Mouse (Mus musculus) heart, embryonic 11.5 days (tissue): ENCODE data around the gene Fbxw4. TPM values are rescaled to one million over a fixed set of nuclear protein-coding genes. Genes with fewer than 3 reads are reported as not detected.

Experiments used
- ATAC-seq: fragments of 200-750 bp; cut with Nextera tagmentation; replicated peaks from 2 replicates; pipeline ENCODE4 v1.8.0; 2017; ENCODE audit warnings: moderate library complexity; ENCODE audit not compliant: insufficient number of reproducible peaks, low FRiP score, low TSS enrichment
- H3K27ac ChIP-seq: fragments of 300-500 bp; sonication (generic); 2 replicates; pipeline ENCODE4 v1.5.1; 2014; ENCODE audit warnings: mild to moderate bottlenecking, low read depth, low read length
- H3K27me3 ChIP-seq: fragments of 300-500 bp; sonication (generic); 2 replicates; pipeline ENCODE4 v1.6.1; 2014; ENCODE audit warnings: mild to moderate bottlenecking, low read length, mixed read lengths; ENCODE audit not compliant: control insufficient read depth, insufficient read depth
- H3K36me3 ChIP-seq: fragments of 300-500 bp; sonication (generic); 2 replicates; pipeline ENCODE4 v1.6.1; 2014; ENCODE audit warnings: mild to moderate bottlenecking, low read length, moderate library complexity, mixed read lengths; ENCODE audit not compliant: control insufficient read depth, insufficient read depth
- H3K4me1 ChIP-seq: fragments of 300-500 bp; sonication (generic); 2 replicates; pipeline ENCODE4 v1.6.1; 2014; ENCODE audit warnings: low read length; ENCODE audit not compliant: control insufficient read depth, insufficient read depth
- H3K4me2 ChIP-seq: fragments of 300-500 bp; sonication (generic); 2 replicates; pipeline ENCODE4 v1.6.1; 2014; ENCODE audit warnings: mild to moderate bottlenecking, moderate library complexity
- H3K4me3 ChIP-seq: fragments of 300-500 bp; sonication (generic); 2 replicates; pipeline ENCODE4 v1.5.1; 2014; ENCODE audit warnings: low read depth, low read length
- H3K9ac ChIP-seq: fragments of 300-500 bp; sonication (generic); 2 replicates; pipeline ENCODE4 v1.6.1; 2014; ENCODE audit warnings: mild to moderate bottlenecking, low read depth, low read length, moderate library complexity
- H3K9me3 ChIP-seq: fragments of 300-500 bp; sonication (generic); replicated peaks from 2 replicates; pipeline ENCODE4 v1.6.1; 2016; ENCODE audit warnings: low read length; ENCODE audit not compliant: control insufficient read depth
- WGBS: fragments of 180-500 bp; shearing (Covaris S2); extraction: QIAGEN DNeasy Blood & Tissue Kit; methylation state at CpG from one replicate; pipeline ENCODE4 v1.1.7; 2014; ENCODE audit not compliant: insufficient replicate concordance; 5-methylcytosine and 5-hydroxymethylcytosine counted together
- polyA plus RNA-seq: library from polyadenylated mRNA; unstranded; fragments of >200 nt; fragmentation: Nextera tagmentation; extraction: Ambion mirVana; gene quantifications from 2 replicates; pipeline ENCODE4 v1.2.1, GENCODE M21; 2014

Fbxw4 gene
- polyA plus RNA-seq, 1 experiment from 2014 or later: 4.2 TPM

DNA sequence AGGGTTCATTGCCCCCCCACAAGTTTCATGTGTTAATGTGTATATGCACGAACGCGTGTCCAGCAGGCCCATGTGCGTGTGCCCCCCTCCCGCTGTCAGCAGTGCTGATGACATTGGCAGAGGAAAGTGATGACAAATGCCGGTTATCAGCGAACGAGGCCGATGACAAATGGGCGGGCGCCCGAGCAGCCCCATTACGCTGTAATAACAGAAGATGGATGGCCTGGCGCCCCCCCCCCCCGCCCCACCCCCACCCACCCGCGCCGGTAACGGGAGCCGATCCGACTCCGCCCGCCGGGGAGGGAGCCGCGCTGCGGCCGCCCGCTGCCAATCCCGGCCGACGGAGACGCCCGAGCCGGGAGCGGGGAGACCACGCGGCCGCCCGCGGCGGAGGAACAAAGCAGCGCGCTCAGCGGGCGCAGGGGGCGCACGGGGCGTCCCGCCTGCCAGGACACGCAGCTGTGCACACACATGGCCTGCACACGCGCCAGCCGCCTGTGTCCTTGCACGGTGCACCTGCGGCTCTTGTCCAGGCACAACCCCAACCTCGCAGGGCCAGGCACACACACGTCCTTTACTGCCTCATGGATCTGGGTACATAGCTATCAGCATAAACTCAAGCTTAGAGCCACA, 118.6 kb downstream of the Fbxw4 start:
- no peak overlapping the region for H3K27ac ChIP-seq
- H3K9ac ChIP-seq: peak overlapping the region; percentile 25
- H3K4me3 ChIP-seq: peak overlapping the region; percentile 44
- peaks cover 7% of the 10 kb centered on the region for H3K4me1 ChIP-seq
- peaks cover 64% of the 10 kb centered on the region for H3K27me3 ChIP-seq
- H3K4me2 ChIP-seq: peak overlapping the region; percentile 78
- WGBS: under 1% methylated on average over 56 of the region's 58 CpGs
- H3K36me3 ChIP-seq: no peaks in the 10 kb centered on the region
- ATAC-seq: no peak
- no peaks in the 10 kb centered on the region for H3K9me3 ChIP-seq

DNA sequence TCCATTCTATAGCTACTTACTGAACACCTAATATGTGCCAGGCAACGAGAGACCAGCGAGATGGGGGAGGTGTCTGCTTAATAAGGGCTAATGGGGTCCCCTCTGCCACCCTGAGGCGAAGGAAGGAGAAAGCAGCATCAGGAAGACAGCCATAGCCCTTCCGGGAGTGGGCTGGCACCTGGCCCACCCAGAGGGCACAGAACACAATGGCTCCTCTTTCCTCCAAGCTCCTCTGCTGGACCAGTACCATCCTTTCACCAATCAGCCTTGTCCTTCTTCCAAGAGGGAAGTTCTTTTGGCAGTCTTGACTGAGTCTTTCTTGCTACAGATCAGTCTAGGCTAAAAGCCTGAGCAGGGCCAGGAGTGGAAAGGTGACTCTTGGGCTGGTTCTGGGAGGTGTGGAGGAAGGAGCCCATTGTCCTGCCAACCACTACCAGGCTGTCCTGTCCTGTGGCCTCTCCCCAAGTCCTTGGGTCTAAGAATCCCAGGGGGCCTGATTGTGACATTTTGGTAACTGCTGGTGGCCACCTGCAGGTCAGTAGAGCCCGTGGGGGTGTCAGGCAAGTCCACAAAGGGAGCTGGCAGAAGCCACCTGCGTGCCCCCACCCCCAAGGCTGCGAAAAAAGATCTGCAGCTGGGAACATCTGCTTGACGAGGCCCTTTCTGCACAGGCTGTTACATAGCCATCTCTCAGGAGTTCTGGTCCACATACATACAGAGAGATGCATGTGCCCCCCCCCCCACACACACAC, 119.3 kb downstream of the Fbxw4 start:
- ATAC-seq: no peak
- Histone ChIP-seq H3K4me1 (peaks cover 7% of the 10 kb centered on the region), H3K27me3 (peaks cover 61% of the 10 kb centered on the region), H3K4me3 (peak overlapping the region; percentile 44), H3K27ac (no peak overlapping the region), H3K36me3 (no peaks in the 10 kb centered on the region), H3K9me3 (no peaks in the 10 kb centered on the region), H3K4me2 (peak overlapping the region; percentile 78), H3K9ac (no peak overlapping the region)
- 30% methylated on average over 8 of the region's 8 CpGs for WGBS

DNA sequence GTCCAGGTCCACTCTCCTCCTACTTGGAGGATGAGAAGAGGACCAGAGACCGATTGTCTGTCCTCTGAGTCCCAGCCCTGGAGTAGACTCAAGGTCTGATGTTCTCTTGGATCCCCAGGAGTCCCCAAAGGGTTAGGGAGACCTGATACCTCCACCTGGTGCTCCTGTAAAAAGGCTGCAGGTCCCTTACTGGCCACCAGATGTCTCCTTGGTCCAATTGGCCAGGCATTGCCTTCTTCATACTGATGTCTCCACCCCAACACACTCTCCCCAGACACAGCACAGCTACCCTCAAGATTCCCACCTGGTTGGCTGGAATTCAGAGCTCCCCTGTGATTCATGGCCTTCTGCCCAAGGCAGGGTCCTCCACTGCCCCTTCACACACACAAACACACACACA, 122.6 kb downstream of the Fbxw4 start:
- H3K4me2 ChIP-seq: no peak overlapping the region
- H3K4me3 ChIP-seq: no peak overlapping the region
- H3K9me3 ChIP-seq: no peaks in the 10 kb centered on the region
- H3K27me3 ChIP-seq: peaks cover 49% of the 10 kb centered on the region
- ATAC-seq: no peak
- 57% methylated on average over 1 of the region's 1 CpGs for WGBS
- no peak overlapping the region for H3K27ac ChIP-seq
- no peak overlapping the region for H3K9ac ChIP-seq
- no peaks in the 10 kb centered on the region for H3K36me3 ChIP-seq
- peaks cover 5% of the 10 kb centered on the region; the same call in 1 of the 2 replicates for H3K4me1 ChIP-seq

DNA sequence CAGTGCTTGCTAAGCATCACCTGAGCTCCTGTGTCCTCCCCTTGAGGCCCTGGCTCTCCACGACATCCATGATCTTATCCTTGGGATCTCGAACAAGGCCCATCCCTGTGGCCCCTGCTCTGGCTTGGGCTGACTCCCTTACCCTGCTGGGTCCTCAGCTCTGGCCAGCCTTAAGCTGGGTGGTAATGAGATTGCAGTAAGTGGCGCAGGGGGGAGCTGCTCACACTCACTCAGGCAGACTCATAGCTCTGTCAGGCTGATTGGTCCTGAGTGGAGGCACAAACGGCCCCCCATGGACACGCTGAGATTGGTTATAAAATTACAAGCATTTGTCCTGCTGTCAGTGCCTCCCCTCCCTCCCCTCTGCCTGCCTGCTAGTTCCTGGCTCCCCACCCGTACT, 124.2 kb downstream of the Fbxw4 start:
- Histone ChIP-seq H3K9me3 (no peaks in the 10 kb centered on the region), H3K4me2 (no peak overlapping the region), H3K27ac (no peak overlapping the region), H3K27me3 (peaks cover 35% of the 10 kb centered on the region), H3K9ac (no peak overlapping the region), H3K4me3 (no peak overlapping the region), H3K4me1 (peaks cover 8% of the 10 kb centered on the region), H3K36me3 (no peaks in the 10 kb centered on the region)
- 29% methylated on average over 6 of the region's 6 CpGs for WGBS
- ATAC-seq: no peak

DNA sequence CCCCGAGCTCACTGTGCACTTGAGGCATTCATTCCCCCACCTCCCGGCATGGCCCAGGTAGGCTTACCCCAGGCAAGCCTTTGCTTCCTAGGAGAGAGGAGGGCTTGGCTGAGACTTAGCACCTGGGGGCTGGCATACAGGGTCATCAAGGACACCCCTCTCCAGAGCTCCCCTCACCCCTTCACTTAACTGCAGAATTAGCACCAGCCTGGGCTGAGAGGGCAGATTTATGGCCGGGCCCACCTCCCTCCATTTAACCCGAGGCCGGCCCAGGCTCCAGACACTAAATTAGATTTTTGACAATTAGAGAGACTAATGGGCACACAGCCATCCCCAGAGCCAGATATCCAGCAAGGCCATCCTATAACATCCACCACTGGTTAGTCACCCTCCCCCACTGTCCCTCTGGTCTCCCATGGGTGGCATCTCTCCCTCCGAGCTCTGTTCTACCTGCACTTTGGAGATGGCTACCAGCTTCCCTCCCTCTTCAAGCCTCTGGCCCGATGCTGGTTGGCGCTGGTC, 124.8 kb downstream of the Fbxw4 start:
- Histone ChIP-seq H3K4me2 (no peak overlapping the region), H3K9ac (no peak overlapping the region; the same call in 1 of the 2 replicates), H3K4me1 (peaks cover 14% of the 10 kb centered on the region), H3K9me3 (no peaks in the 10 kb centered on the region), H3K36me3 (no peaks in the 10 kb centered on the region), H3K27me3 (peaks cover 29% of the 10 kb centered on the region), H3K27ac (no peak overlapping the region), H3K4me3 (no peak overlapping the region)
- no peak for ATAC-seq
- 70% methylated on average over 8 of the region's 8 CpGs for WGBS

DNA sequence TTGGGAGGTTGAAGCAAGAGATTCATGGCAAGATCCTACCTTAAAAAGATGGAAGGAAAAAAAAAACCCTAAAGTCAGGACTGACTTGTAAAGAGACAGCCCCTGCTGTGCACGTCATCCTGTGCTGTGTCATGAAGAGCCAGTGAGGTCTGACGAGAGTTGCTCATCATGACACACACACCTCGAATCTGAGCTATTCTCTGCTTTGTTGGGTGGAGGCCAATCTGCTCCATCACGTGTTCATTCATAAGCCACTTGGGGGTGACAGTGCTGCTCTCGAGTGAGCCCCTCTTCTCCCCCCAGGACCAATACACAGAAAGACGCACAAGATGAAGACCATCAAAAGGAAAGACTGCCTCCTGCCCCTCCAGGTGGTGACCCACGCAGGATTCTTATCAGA, 126.5 kb downstream of the Fbxw4 start:
- Histone ChIP-seq H3K4me3 (no peak overlapping the region), H3K9me3 (no peaks in the 10 kb centered on the region), H3K27me3 (peaks cover 19% of the 10 kb centered on the region), H3K27ac (no peak overlapping the region), H3K4me2 (no peak overlapping the region), H3K4me1 (peaks cover 30% of the 10 kb centered on the region), H3K36me3 (0 out of 2 replicates have a peak, but pooled peaks cover 1% of the 10 kb centered on the region), H3K9ac (no peak overlapping the region)
- ATAC-seq: no peak
- 55% methylated on average over 7 of the region's 7 CpGs for WGBS

DNA sequence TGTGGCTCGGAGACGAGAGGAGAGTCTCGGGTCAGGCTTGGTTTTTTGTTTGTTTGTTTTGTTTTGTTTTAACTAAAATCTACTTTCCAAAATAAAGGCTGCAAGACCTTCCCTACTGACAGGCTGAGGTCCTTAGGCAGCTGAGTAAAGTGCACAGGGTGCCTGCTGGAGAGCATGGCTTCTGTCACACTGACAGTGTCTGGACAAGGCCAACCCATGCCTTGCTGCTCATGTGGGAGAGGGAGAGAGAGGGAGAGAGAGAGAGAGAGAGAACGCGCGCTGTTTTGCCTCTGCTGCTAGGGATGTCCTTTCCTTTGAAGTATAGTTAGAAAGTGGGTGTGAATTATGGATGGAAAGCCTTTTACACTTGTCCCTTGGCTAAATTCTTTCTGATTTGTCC, 128.6 kb downstream of the Fbxw4 start:
- Histone ChIP-seq H3K36me3 (0 out of 2 replicates have a peak, but pooled peaks cover 3% of the 10 kb centered on the region), H3K4me3 (no peak overlapping the region), H3K9ac (no peak overlapping the region), H3K27me3 (peaks cover 12% of the 10 kb centered on the region), H3K4me1 (peaks cover 30% of the 10 kb centered on the region), H3K27ac (peak overlapping the region; percentile 29; the same call in 1 of the 2 replicates), H3K4me2 (no peak overlapping the region), H3K9me3 (no peaks in the 10 kb centered on the region)
- no peak for ATAC-seq
- WGBS: 45% methylated on average over 6 of the region's 6 CpGs

DNA sequence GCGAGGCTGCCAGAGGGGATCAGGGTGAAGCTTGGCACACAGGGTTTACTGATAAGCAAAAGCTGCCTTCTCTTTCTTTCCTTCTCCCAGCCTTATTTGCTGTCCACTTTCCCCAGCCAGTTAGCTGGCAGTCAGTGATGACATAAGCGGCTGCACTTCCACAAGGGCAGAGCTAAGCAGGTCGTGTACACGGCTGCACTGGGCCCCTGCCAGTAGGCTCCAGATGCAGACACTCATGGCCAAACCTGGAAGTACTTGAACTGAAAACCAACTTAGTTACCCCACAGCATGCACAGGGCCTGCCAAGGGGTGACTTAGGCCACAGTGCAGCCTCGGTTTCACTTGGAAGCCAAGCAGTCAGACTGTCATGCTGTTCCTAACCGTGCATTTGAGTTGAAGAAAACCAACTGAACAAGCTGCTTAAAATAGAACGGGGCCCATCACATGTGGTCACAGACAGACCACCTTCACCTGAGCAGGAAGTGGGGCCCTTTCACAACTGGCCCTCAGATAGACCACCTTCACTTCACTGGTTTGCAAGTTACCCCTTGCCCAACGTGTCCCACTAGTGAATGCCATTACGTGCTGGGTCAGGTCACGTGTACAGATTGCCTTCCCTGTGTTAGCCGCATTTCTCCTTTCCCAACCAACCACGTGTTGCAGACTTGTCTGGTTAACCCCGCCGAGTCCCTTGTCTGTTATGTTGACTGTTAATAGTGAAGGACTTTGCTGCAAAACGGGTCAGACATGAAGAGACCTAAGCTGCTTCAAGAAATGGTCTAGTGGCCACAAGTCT, 129.7 kb downstream of the Fbxw4 start:
- H3K4me2 ChIP-seq: no peak overlapping the region
- no peaks in the 10 kb centered on the region for H3K9me3 ChIP-seq
- 0 out of 2 replicates have a peak, but pooled peaks cover 3% of the 10 kb centered on the region for H3K36me3 ChIP-seq
- 65% methylated on average over 15 of the region's 15 CpGs for WGBS
- ATAC-seq: no peak
- peaks cover 5% of the 10 kb centered on the region; the same call in 1 of the 2 replicates for H3K27me3 ChIP-seq
- H3K27ac ChIP-seq: peak overlapping the region; percentile 65
- H3K9ac ChIP-seq: no peak overlapping the region
- H3K4me3 ChIP-seq: no peak overlapping the region
- peaks cover 30% of the 10 kb centered on the region for H3K4me1 ChIP-seq
